Mouse (Mus musculus) urinary bladder, adult 18-20 months (tissue): ENCODE measurements around the gene Galntl6.

Experiments used
- DNase-seq, 2 experiments: peaks; one replicate each; pipeline ENCODE4 v3.0.0; 2022; ENCODE audit warnings: low spot score in 2 of 2, mixed read lengths in 2 of 2

The Galntl6 gene

DNA sequence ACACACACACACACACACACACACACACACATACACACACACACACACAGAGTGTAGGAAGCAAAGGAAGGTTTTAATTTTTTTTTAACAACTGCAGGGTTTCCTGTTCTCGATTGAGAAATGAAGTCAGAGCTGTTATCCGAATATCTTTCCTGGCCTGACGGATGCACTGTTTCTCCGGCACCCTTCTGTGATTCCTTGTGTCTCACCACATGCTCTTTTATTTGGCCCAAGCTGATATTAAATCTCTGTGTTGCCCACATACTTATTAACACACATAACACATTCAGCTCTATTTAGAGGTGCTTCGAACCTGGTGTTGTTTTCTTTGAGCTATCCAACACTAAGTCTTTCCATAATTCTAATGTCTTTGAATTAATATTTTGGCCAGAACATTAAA, 1069.0 kb downstream of the Galntl6 start:
- no peak for DNase-seq

DNA sequence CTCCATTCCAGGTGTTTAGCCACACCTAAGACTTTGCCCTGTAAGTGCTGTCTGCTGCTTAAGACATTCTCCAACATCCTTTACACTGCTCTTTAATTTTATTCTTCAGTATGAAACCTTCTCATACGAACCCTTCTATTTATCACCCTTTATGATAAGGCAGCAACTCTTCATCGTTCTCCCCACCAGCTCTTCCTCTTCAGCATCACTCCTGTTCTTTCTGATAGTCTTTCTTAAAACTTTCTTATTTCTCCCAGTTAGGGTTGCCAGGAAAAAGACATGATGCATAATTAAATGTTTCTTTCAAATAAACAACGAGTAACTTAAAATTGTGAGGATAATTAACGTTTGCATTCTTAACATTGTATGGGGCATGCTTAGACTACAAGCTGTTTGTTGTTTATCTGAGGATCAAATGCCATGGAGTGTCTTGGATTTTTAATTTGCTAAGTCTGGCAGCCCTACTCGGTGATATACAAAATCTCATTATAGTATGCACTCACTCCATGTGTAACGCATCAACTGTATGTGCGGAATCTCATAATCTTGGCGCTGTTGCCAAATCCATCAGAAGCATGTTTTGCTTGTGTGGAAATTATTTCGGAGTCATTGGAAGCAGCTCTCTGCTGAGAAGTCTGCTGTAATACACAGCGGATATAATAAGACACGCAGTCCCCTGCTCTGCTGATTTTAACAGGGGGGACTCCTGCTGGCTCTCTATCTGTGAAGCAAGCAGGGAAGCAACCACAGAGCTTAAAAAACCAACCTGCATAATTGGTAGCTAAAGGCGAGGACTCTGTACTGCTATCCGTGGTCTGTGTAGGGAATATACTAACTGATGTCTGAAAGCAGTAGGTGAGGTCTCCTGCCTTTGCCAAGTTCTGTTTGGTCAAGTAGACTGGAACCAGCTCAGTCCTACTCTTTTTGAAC, 1069.7 kb downstream of the Galntl6 start:
- DNase-seq = no peak

DNA sequence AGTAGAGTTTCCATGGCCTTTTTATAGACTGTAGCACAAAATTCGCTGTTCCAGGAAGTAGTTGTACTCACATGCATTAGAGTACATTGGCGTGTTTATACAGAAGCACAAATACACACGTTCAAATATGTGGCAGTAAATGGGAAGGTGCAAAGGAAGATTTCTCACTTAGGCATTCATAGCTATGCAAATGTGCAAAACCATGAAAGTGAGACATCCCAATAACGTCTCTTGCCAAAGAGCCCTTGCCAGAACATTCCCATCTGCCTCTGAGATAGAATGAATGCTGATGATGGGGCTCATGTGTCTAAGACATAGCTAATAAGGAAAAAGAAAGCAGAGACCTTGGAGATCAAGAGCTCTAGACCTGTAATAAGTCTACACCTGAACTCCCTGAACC, 1071.0 kb downstream of the Galntl6 start:
- DNase-seq = no peak

DNA sequence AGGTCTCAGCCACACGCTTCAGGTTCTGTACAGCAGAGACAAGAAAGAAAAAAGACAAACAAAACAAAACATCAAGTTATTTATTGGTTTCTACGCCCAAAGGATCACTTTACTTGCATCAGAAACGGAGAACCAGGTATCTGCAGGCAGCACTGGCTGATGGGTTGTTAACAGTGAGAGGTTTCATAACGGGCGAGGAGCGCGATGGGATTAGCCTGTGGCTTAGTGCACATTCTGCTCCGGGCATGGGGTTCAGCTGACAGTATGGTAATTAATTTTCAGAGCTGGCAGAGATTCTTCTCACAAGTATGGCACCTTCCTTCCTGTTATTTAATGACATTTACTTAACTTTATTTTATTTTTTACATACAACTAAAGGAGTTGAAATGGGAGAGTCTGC, 1075.1 kb downstream of the Galntl6 start:
- no peak for DNase-seq

DNA sequence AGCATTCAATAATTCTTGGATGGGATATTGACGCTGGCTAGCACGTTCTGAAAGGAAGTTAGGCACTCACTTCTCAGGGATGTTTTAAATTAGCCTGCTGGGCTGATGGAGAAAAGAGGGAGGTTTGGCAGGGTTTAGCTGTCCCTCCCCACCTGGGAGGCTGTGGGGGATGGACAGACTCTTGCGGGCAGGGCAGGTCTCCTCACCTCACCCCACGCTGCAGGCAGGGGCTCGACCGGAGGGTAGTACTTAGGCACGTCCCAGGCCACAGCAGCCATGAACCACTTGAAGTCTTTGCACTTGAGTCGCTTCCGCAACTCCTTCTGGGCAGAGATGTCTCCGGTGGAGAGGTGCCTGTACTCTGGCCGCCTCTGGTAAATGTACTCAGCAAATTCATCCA, 1075.5 kb downstream of the Galntl6 start:
- no peak for DNase-seq

DNA sequence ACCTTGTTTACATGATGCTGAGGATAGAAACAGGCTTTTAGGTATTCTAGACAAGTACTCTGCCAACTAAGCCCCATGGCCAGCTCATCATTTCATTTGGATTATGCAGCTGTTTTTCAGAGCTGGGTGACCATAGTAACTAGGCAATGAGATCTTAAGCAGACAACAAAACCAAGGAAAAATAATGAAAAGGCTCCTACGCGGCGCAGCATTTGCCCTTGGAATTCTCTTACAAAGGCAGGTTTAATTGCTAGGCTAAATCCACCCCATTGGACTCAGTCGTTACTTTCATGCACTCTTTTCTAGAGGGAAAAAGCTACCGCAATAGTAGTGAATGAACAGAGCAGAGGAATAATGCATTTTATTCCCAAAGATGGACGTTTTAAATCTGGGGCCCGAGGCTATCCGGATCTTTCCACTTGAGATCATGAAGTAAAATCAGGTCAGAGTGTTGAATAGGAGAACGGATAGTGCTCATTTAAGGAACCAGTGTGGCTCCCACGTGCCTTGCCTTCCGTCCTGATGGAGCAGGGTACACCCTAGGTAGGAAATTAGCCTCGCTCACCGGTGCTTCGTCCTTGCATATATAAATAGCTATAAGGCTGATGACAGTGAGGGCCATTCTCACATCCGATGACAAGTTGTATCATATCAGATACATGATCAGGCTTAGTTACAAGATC, 1076.1 kb downstream of the Galntl6 start:
- no peak for DNase-seq

DNA sequence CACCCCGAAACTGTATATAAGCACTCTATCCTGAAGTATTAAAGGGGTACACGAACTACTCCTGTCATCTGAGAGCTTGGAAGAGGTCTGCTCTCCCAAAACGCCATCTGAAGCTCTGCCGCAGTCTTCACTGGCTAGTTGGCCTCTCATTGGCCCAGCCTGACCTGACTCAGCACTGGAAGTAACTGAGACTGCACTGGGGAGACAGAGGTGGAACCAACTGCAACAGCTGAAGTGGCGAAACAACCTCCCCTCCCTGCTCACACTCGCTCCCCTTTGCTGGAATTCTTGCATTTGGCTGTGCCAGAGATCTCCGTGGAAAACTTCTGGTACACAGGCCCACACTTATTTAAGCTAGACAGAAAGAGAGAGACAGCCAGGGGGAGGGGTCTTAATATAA, 1089.3 kb downstream of the Galntl6 start:
- DNase-seq = no peak

DNA sequence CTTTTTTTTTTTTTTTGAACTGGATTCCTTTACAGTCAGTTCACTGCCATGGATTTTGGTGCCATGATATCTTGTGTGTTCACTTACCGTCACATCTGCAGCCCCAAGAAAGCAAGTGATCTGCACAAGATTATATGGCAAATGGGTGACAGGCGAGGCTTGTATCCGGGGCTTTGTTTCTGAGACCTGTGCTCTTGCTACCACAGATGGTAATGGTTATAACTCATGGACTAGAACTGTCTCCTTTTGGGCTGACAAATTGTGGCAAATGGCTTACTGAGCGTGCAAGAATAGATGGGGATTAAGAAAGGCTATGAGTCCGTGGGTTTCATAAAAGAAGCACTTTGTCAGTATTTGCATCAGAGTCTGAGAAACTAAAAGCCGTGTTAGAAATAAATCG, 1096.4 kb downstream of the Galntl6 start:
- no peak for DNase-seq

DNA sequence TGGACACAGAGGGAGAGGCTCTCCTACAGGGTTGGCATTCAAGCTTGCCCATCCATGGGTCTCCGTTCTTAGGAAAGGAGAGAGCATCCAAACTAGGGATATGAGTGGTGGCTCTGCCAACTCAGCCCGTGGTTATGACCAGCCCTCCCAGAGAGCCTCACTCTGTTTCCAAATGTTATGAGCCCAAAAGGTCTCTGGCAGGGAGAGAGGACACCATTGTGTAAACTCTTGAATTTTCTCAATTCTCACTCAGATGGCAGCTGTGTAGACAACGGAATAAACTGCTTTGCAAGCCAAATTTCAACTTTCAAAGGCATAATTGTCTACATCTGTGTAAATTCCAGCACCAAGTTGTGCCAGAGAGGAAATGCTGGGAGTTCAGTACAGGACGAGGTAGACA, 1105.4 kb downstream of the Galntl6 start:
- no peak for DNase-seq

DNA sequence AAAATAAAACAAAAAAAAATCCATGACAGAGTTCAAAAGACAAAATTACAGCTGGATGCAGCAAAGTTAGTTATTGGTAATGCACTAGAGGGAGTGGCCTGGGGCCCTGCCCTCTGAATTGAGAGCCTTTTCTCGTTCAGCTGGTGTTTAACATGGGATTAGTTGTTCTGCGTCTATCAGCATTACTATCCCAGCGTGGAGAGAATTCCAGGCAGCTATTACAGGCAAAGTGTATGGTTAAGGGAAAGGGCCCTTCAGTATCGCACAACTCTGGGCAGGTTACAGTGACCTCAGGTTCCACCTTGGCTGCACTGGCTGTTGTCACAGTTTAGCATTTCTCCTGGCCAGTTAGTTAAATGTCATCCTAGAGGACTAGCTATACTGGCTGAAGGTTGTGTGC, 1107.3 kb downstream of the Galntl6 start:
- DNase-seq = no peak

DNA sequence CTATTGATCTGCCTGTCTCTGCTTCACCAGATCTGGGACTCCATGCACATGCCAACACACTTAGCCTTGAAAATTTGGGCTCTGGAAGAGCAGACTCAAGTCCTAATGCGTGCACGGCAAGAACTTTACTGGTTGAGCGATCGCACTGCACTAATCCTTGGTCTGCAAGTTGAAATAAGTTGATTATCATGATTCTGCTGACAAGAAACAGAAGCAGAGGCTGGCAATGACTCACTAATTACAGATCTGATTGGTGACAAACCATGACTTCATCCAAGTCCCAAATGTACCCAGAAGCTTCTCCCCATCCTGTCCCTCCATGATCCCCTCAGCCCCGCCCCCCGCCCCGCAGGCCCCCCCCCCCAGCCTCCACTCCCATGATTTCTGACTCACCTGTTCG, 1108.6 kb downstream of the Galntl6 start:
- no peak for DNase-seq

DNA sequence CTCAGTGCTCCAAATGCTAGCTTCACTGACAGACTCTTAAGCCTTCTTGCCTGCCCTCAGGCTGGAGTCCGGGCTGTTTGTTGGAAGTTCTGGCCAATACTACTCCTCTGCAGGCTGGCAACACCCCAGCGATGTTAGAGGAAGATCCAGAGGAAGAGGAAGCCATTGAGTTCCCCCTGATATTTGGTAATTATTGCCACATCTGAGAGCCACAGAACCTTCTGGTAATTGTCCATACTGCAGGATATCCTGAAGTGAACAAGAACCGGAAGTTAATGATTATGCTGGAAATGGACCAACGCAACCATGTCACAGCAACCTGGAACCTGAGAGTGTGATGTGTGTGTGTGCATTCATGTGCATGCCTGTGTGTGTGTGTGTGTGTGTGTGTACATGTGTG, 1111.2 kb downstream of the Galntl6 start:
- no peak for DNase-seq

DNA sequence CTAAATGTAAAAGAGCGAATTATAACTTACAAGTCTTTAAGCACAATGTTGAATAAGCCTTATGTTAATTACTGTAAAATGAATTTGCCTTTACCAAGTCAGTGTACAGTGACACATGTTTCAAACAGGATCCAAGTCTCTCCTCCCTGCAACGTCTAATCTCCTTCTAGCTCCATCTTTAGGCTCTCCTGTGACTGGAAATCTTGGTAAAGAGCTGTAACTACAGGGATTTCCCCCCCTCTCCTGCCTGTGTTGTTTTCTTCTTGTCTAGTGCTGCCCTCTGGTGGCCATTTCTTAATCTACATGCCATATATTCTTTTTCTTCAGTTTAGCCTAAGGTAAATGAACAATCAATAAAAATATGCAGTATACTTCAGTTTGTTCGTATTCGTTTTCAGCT, 1112.1 kb downstream of the Galntl6 start:
- DNase-seq = peak; percentile 19 to 40

DNA sequence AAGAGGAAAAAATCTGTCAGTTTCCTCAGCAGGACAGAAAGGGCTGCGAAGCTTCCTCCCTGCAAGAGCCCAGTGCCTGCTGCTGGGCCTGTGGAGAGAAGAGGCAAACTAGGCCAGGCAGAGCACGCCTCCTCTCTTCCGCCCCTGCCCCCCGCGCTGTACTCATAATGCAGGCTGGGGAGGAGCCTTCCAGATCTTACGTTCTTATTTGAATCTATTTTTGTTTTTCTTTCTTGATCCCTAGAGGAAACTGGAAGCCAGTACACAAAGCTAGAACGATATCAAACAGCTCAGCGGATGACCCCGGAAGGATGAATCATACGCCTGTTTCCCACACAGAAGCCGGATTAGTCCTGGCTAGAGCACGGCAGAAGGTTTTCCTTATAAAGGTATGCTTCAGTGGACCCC, 1112.6 kb downstream of the Galntl6 start:
- peak; percentile 22 to 46 for DNase-seq

DNA sequence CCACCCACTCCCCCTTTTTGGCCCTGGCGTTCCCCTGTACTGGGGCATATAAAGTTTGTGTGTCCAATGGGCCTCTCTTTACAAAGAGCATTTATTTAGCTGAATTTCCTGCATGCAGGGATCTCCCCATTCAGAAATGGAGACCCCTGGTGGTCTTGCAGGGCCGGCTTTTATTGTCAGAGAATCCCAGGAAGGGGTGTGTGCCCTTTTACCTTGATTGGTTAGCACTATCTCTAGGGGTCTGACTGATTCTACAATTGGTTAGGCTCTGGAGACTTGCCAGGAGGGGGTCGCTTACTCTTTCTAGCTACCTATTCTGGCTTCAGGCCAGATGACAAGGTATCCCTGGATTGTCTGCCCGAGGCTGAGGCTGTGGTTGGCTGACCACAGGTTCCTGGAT, 1119.0 kb downstream of the Galntl6 start:
- DNase-seq = no peak

DNA sequence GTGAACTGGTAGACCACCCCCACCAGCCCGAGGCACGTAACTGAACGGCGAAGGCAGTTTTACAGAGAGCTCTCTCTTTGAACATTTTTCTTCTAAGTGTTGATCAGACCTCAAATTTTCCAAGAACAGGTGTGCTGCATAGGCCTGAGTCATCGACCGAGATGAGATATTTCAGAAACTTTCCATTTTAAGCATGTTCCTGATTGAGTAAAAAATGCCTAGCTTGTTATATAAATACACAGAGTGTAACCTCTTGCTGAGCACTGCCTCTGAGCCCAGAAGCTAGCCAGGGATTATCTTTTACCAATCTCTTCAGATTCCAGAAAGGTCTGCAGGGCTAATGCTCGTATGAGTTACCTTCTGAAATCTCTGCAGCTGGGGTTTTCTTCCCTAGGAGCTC, 1120.2 kb downstream of the Galntl6 start:
- DNase-seq = no peak

DNA sequence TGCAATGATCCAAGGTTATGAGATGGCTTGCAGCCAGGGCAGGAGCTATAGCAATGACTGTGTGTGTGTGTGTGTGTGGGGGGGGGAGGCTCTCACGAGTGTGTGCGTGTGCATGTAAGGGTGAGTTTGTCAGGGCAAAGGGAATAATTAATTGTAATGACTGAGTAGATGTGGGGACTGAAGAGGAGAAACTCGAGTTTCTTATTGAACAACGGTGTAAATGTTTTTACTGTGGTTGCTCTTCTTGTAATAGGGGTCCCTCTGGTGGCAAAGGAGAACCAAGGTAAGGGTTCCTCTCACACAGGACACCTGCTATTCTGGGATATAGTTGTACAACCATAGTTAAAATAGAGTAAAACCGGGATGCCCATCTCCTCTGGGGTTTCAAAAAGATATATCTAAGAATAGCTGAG, 1121.1 kb downstream of the Galntl6 start:
- DNase-seq = no peak

DNA sequence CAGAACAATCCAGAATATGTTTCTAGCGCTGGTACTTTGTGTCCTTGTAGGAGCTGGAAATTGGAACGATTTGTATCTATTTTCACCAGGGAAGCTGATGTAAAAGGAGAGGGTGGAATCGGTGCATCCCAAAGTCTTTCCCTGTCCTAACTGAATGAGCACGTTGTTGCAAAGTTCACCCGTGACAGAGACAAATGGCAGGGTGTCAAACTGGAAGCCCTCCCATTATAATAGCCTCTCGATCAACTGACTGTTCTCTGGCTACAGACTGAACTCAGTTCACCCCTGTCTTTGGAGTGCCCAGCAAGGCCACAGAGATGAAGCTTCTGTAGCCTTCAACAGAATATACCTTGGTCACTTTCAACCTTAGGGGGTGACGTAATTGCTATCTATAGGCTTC, 1132.9 kb downstream of the Galntl6 start:
- DNase-seq = no peak

DNA sequence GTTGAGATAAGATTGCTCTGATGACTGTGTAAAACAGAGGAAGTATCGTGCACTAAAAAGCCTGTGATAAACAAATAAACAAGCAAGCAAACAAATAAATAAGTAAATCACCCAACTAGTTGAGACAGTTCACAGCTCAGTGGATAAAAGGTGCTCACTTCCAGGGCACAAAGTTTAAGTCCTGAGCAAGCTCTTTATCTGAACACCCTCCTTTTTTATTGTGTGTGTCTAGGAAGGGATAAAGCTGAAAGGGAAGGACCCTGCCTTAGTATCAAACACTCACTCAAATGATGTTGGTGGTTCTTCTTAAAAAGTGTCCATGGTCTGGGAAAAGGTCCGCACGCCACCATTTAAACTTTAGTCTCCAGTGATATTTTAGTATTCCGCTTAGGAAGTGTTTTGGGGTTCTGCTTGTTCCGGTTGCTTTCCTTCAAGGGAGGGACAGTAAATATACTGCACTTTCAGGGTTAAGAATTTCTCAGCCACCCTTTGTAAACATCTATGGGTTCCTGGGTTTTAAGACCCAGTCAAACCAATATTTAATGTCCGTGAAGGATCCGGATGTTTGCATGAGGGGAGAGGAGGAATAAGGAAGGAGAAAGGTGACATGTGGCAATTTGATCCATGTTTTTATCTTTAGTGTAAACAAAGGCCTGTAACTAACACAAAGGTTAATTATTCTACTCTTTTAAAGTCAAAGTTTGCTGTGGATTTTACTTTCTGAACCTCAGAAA, 1134.3 kb downstream of the Galntl6 start:
- no peak for DNase-seq

DNA sequence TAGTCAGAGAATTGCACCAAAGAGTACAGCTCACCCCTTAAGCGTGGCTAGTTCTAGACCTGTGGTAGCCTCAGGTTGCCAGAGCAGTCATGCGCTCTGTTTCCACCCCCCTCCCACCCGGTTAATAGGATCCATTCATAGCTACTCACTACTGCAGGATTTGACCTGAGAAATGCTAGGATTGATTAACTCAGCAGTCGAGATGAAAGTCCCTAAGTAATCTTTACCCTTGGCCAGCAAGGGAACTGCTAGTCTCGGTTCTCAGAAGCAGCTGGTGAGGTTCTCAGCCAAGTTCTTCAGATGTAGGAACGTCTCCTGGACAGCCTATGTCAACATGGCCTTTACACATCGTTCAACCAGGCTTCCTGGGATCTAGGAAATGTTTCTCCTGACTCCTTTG, 1135.7 kb downstream of the Galntl6 start:
- DNase-seq = no peak

DNA sequence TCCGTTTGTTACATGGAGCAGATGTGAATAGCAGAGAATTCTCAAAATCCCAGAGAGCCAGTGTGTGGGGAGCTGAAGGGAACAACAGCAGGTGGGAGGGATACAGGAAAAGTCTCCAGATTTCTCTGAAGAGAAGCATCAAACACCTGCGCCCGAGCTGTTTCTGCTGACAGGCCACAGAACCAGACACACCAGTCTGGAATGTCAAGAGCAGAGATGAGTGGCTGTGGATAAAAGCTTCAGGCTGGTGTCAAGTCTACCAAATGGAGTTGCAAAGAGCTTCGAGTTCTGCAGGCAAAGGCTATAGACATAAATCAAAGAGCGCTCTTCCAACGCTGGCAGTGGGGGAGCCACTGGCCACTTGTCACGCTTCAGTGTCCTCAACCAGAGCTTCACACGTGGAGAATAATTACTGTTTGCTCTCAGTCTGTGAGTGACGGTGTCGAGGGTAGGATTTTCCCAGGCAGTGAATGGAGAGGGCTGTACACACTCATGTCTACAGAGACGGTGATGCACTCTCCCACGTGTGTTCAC, 1139.6 kb downstream of the Galntl6 start:
- no peak for DNase-seq

DNA sequence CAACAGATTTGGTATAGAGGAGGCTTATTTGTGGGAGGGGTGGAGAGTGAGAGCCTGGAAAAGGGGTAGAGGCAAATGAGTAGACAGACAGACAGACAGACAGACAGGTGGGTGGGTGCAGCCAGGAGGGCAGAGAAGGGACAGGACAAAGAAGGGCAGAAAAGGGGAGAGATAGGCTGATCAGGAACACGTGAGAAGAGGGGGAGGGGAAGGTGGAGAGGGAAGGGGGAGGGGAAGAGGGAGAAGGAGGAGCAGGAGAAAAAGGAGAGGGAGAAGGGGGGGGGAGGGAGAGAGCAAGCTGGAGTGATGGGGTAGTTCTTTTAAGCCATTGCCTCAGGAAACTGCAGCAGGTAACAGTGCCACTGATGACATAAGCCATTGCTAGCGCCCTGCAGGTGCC, 1144.9 kb downstream of the Galntl6 start:
- DNase-seq = no peak
